Mouse (Mus musculus): ENCODE measurements around the gene Cluap1.
"Not testable (repeated sequence)": the region's sequence is repeated elsewhere in the genome, so short reads cannot be mapped to it uniquely, and the experiment has no call there.

Gene Cluap1

GRCm38 (mm10) chr16:3934701-3935100 lies 26.1 kb downstream of the Cluap1 start:
- no peak for DNase-seq (ENCODE audit: low spot score)

GRCm38 (mm10) chr16:3951141-3951540 lies 42.5 kb downstream of the Cluap1 start:
- no peak for DNase-seq (ENCODE audit: low spot score)

- DNase-seq (ENCODE audit: low spot score), result no peak
These were observed 47.8 kb downstream of the Cluap1 start for GRCm38 (mm10) chr16:3956369-3956768.

GRCm38 (mm10) chr16:3959261-3959660 lies 50.7 kb downstream of the Cluap1 start:
- DNase-seq (ENCODE audit: low spot score), result no peak

- DNase-seq (ENCODE audit: low spot score), result no peak
These were observed 56.4 kb downstream of the Cluap1 start for GRCm38 (mm10) chr16:3964990-3965389.

GRCm38 (mm10) chr16:3965534-3965933 lies 56.9 kb downstream of the Cluap1 start:
- no peak for DNase-seq (ENCODE audit: low spot score)

- not testable (repeated sequence) for DNase-seq (ENCODE audit: low spot score)
These were observed 65.9 kb downstream of the Cluap1 start for GRCm38 (mm10) chr16:3974456-3974855.

GRCm38 (mm10) chr16:3975658-3976057 lies 67.1 kb downstream of the Cluap1 start:
- DNase-seq (ENCODE audit: low spot score), result no peak

- DNase-seq (ENCODE audit: low spot score), result no peak
These were observed 67.7 kb downstream of the Cluap1 start, which contains the start of gene Nlrc3 for GRCm38 (mm10) chr16:3976251-3976671. Gene Nlrc3 (minus strand): TSS chr16:3976632.

GRCm38 (mm10) chr16:3976712-3977111 lies 68.1 kb downstream of the Cluap1 start:
- no peak for DNase-seq (ENCODE audit: low spot score)

- no peak for DNase-seq (ENCODE audit: low spot score)
These were observed 73.6 kb downstream of the Cluap1 start for GRCm38 (mm10) chr16:3982173-3982572.

- DNase-seq (ENCODE audit: low spot score), result no peak
These were observed 74.6 kb downstream of the Cluap1 start for GRCm38 (mm10) chr16:3983146-3983700.

GRCm38 (mm10) chr16:3988410-3988809 lies 79.8 kb downstream of the Cluap1 start:
- DNase-seq (ENCODE audit: low spot score), result no peak

Data from ovary, adult 18-20 months (tissue).